Mouse (Mus musculus) G1E (cell line): ENCODE results near the gene Cidec. TPM values are rescaled to one million over a fixed set of nuclear protein-coding genes. Genes with fewer than 3 reads are reported as not detected.
A peak's percentile ranks its signal among the peaks of the same experiment; 100 is the strongest.

Experiments
- ATAC-seq: 2 replicates; pipeline ENCODE4 v1.8.0; 2016; ENCODE audit warnings: mild to moderate bottlenecking; ENCODE audit not compliant: insufficient number of reproducible peaks, poor library complexity, low FRiP score, severe bottlenecking; ENCODE audit errors: extremely low read depth
- DNase-seq: peaks from one replicate; pipeline ENCODE4 v3.0.0; 2012; ENCODE audit warnings: low spot score
- H3K27me3 ChIP-seq: 2 replicates; pipeline ENCODE4 v1.6.1; 2012; ENCODE audit warnings: mild to moderate bottlenecking, low read length, inconsistent platforms; ENCODE audit not compliant: insufficient read depth
- H3K36me3 ChIP-seq: replicated peaks from 2 replicates; pipeline ENCODE3; 2012; ENCODE audit warnings: mild to moderate bottlenecking, inconsistent platforms
- H3K4me1 ChIP-seq: 2 replicates; pipeline ENCODE4 v1.6.1; 2012; ENCODE audit warnings: low read depth, low read length, inconsistent platforms, mixed read lengths; ENCODE audit not compliant: insufficient read depth
- H3K4me3 ChIP-seq: 2 replicates; pipeline ENCODE4 v1.5.1; 2012; ENCODE audit warnings: low read depth, mild to moderate bottlenecking, inconsistent platforms, low read length, moderate library complexity, mixed read lengths
- H3K9me3 ChIP-seq: replicated peaks from 2 replicates; pipeline ENCODE4 v1.6.1; 2012; ENCODE audit warnings: inconsistent platforms
- CTCF ChIP-seq: IDR thresholded peaks from 2 replicates; pipeline ENCODE4 v1.5.1; 2012; ENCODE audit warnings: low read depth, low read length, inconsistent platforms, mixed read lengths
- GATA1 ChIP-seq: IDR thresholded peaks from 2 replicates; pipeline ENCODE4 v1.6.1; 2012; ENCODE audit warnings: borderline replicate concordance, low read length, inconsistent platforms, mixed read lengths
- GATA2 ChIP-seq: IDR thresholded peaks from 2 replicates; pipeline ENCODE4 v1.6.1; 2012; ENCODE audit warnings: low read depth, low read length, inconsistent platforms, borderline replicate concordance
- POLR2AphosphoS5 ChIP-seq: IDR thresholded peaks from 2 replicates; pipeline ENCODE4 v1.6.1; 2012; ENCODE audit warnings: low read depth, low read length, inconsistent platforms; ENCODE audit not compliant: insufficient replicate concordance
- TAL1 ChIP-seq: conservative IDR thresholded peaks from 2 replicates; pipeline ENCODE4 v1.6.1; 2012; ENCODE audit warnings: low read depth, low read length, inconsistent platforms, mixed read lengths
- polyA plus RNA-seq: library from polyadenylated mRNA; stranded (reverse); fragments of >175 nt; gene quantifications from 2 replicates; pipeline ENCODE4 v1.2.3, GENCODE M21; 2012
- total RNA-seq, 2 experiments: library from RNA; stranded (forward) in 1 of 2; stranded (reverse) in 1 of 2; fragments of 200-1000 nt in 1 of 2; fragments of >200 nt in 1 of 2; fragmentation: Nextera tagmentation in 1 of 2; gene quantifications; 2 replicates each; pipeline ENCODE4 v1.2.3; 2014 to 2017

The Cidec gene
- total and polyA plus RNA-seq, 3 experiments = 0.27 TPM; not detected in 2

- peaks cover 25% of the 10 kb centered on the region for H3K4me1 ChIP-seq
- no peaks in the 10 kb centered on the region for H3K9me3 ChIP-seq
- peaks cover 66% of the 10 kb centered on the region for H3K27me3 ChIP-seq
- DNase-seq (no peak), ATAC-seq (no peak)
- no peak for TF ChIP-seq GATA2
- TF ChIP-seq GATA1 = no peak
- TF ChIP-seq POLR2AphosphoS5 = no peak
- TF ChIP-seq TAL1 = no peak
- no peak for TF ChIP-seq CTCF
- no peaks in the 10 kb centered on the region for H3K36me3 ChIP-seq
- no peak overlapping the region for H3K4me3 ChIP-seq
These were observed 41.8 kb upstream of the Cidec start for GRCm38 (mm10) chr6:113477353-113477752.

DNA sequence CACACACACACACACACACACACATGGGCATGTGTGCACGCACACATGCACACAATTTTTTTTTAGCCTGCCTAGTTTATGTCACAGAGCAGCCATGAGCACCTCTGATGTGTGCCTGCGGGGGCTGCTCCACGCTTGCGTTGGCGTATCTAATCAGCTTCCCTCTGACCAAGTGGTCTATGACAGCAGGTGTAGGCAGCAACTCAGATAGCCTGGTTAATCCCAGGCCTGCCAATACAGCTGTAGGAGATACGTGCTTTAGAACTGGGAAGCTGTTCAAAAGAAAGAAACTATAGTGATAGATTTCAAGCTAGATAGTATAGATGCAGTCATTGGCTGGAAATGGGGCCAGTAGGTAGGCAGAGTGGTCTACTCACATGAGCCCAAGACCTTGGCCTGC lies 38.2 kb upstream of the Cidec start:
- peaks cover 77% of the 10 kb centered on the region for H3K27me3 ChIP-seq

GRCm38 (mm10) chr6:113473246-113473645 lies 37.7 kb upstream of the Cidec start:
- H3K4me3 ChIP-seq = no peak overlapping the region
- no peak for TF ChIP-seq GATA2
- TF ChIP-seq GATA1 = no peak
- no peak for TF ChIP-seq TAL1
- no peak for TF ChIP-seq POLR2AphosphoS5
- no peak for TF ChIP-seq CTCF
- H3K27me3 ChIP-seq = peaks cover 79% of the 10 kb centered on the region
- no peaks in the 10 kb centered on the region for H3K36me3 ChIP-seq
- ATAC-seq = no peak
- no peak for DNase-seq
- H3K4me1 ChIP-seq = peaks cover 36% of the 10 kb centered on the region
- peaks cover 4% of the 10 kb centered on the region; the same call in 1 of the 2 replicates for H3K9me3 ChIP-seq

More for the DNA sequence above, 38.2 kb upstream of the Cidec start:
- no peak for ATAC-seq
- peaks cover 4% of the 10 kb centered on the region; the same call in 1 of the 2 replicates for H3K9me3 ChIP-seq
- DNase-seq = no peak
- TF ChIP-seq GATA1 (no peak), GATA2 (no peak), POLR2AphosphoS5 (no peak), CTCF (no peak), TAL1 (no peak)
- H3K4me3 ChIP-seq = no peak overlapping the region
- no peaks in the 10 kb centered on the region for H3K36me3 ChIP-seq
- peaks cover 35% of the 10 kb centered on the region for H3K4me1 ChIP-seq

GRCm38 (mm10) chr6:113472061-113472460 lies 36.5 kb upstream of the Cidec start:
- DNase-seq = no peak
- no peaks in the 10 kb centered on the region for H3K36me3 ChIP-seq
- TF ChIP-seq CTCF (no peak), TAL1 (no peak)
- H3K27me3 ChIP-seq = peaks cover 77% of the 10 kb centered on the region
- no peak overlapping the region for H3K4me3 ChIP-seq
- ATAC-seq = no peak
- H3K9me3 ChIP-seq = peaks cover 4% of the 10 kb centered on the region; the same call in 1 of the 2 replicates
- H3K4me1 ChIP-seq = peaks cover 36% of the 10 kb centered on the region

DNA sequence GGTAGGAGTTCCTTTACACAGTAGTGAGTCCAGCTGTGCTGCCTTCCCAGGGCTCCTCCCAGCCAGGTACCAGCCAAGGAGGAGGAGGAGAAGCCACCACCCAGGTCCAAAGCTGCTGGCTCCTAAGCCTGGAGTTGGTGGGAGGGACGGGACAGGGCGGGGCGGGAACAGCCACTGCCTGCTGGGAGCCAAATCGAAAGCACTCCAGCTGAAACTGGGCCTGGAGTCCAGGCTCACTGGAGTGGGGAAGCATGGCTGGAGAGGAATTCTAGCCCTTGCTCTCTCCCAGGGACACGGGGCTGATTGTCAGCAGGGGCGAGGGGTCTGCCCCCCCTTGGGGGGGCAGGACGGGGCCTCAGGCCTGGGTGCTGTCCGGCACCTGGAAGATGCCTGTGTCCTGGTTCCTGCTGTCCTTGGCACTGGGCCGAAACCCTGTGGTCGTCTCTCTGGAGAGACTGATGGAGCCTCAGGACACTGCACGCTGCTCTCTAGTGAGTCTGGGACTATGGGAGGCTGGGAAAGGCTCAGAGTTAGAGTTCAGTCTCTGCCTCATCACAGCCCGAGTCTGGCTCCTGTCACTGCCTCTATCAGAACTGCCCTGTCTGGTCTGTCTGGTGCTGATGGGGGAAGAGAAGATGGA lies 35.9 kb upstream of the Cidec start, which contains the start of gene Il17rc:
TSS of gene Il17rc (plus strand) at position 131 of the 640 bp plus-strand sequence.
- Histone ChIP-seq H3K9me3 (peaks cover 4% of the 10 kb centered on the region; the same call in 1 of the 2 replicates), H3K27me3 (peaks cover 70% of the 10 kb centered on the region), H3K4me1 (peaks cover 31% of the 10 kb centered on the region), H3K4me3 (no peak within 1 kb of the TSS), H3K36me3 (no peaks in the 10 kb centered on the region)
- TF ChIP-seq TAL1 (no peak), GATA2 (no peak), GATA1 (no peak), CTCF (no peak), POLR2AphosphoS5 (no peak)
- ATAC-seq = no peak
- DNase-seq = no peak

DNA sequence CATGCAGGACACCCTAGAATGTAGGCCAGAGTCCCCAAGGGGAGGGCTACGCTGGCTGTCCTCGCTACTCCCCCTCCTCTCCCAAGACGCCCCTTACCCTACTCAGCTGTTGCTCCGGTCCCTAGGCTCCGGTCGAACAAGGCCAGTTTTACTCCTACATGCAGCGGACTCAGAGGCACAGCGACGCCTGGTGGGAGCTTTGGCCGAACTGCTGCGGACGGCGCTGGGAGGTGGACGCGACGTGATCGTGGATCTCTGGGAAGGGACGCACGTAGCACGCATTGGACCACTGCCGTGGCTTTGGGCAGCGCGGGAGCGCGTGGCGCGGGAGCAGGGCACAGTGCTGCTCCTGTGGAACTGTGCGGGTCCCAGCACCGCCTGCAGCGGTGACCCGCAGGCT lies 33.9 kb upstream of the Cidec start:
- no peak for TF ChIP-seq CTCF
- no peak for TF ChIP-seq TAL1
- no peak for TF ChIP-seq GATA1
- no peak for TF ChIP-seq GATA2
- no peak for TF ChIP-seq POLR2AphosphoS5
- no peak for DNase-seq

GRCm38 (mm10) chr6:113469021-113469420 lies 33.5 kb upstream of the Cidec start:
- H3K36me3 ChIP-seq = no peaks in the 10 kb centered on the region
- H3K4me1 ChIP-seq = peaks cover 27% of the 10 kb centered on the region
- H3K9me3 ChIP-seq = peaks cover 4% of the 10 kb centered on the region; the same call in 1 of the 2 replicates
- H3K4me3 ChIP-seq = no peak overlapping the region
- DNase-seq (peak; percentile 40), ATAC-seq (peak; percentile 38; the same call in 1 of the 2 replicates)
- TF ChIP-seq CTCF (peak; percentile 74), GATA1 (no peak)
- peaks cover 72% of the 10 kb centered on the region for H3K27me3 ChIP-seq

More for the DNA sequence above, 33.9 kb upstream of the Cidec start:
- no peaks in the 10 kb centered on the region for H3K36me3 ChIP-seq
- peaks cover 72% of the 10 kb centered on the region for H3K27me3 ChIP-seq
- H3K9me3 ChIP-seq = peaks cover 4% of the 10 kb centered on the region; the same call in 1 of the 2 replicates
- H3K4me3 ChIP-seq = 0 out of 2 replicates have a peak overlapping the region, but pooled peaks have one; percentile 4
- peaks cover 28% of the 10 kb centered on the region for H3K4me1 ChIP-seq
- ATAC-seq = no peak
